Mouse (Mus musculus): ENCODE results near the gene Sptan1.

- TF ChIP-seq POLR2A (IDR thresholded peaks at IDR 0.05; ENCODE audit: borderline replicate concordance, insufficient read depth, low read length) (no peak), CTCF (IDR thresholded peaks at IDR 0.05; ENCODE audit: borderline replicate concordance, insufficient read depth, low read depth, low read length) (0 out of 2 replicates have a peak, but pooled peaks have one; percentile 4)
Observed at GRCm38 (mm10) chr2:29931194-29931593, 34.2 kb upstream of the Sptan1 start.
